Mouse (Mus musculus) neural tube, embryonic 11.5 days (tissue): ENCODE measurements around the gene Shprh. TPM values are rescaled to one million over a fixed set of nuclear protein-coding genes. Genes with fewer than 3 reads are reported as not detected.
"Not testable (repeated sequence)": the region's sequence is repeated elsewhere in the genome, so short reads cannot be mapped to it uniquely, and the experiment has no call there.

Experiments used
- ATAC-seq: fragments of 200-750 bp; cut with Nextera tagmentation; 2 replicates; pipeline ENCODE4 v1.8.0; 2017; ENCODE audit warnings: moderate number of reproducible peaks, mild to moderate bottlenecking, moderate TSS enrichment, moderate library complexity; ENCODE audit not compliant: insufficient read depth, low FRiP score, low TSS enrichment
- DNase-seq: peaks from one replicate; pipeline ENCODE4 v3.0.0-alpha.2; 2015; ENCODE audit warnings: low spot score
- H3K27ac ChIP-seq: fragments of 300-500 bp; sonication (generic); 2 replicates; pipeline ENCODE4 v1.5.1; 2014; ENCODE audit warnings: low read depth, mild to moderate bottlenecking, low read length
- H3K27me3 ChIP-seq: fragments of 300-500 bp; sonication (generic); 2 replicates; pipeline ENCODE4 v1.6.1; 2014; ENCODE audit warnings: mild to moderate bottlenecking, low read length, mixed read lengths; ENCODE audit not compliant: control insufficient read depth, insufficient read depth
- H3K36me3 ChIP-seq: fragments of 300-500 bp; sonication (generic); 2 replicates; pipeline ENCODE4 v1.6.1; 2014; ENCODE audit warnings: mild to moderate bottlenecking, low read length, moderate library complexity, mixed read lengths; ENCODE audit not compliant: control insufficient read depth, insufficient read depth
- H3K4me1 ChIP-seq: fragments of 300-500 bp; sonication (generic); 2 replicates; pipeline ENCODE4 v1.6.1; 2014; ENCODE audit warnings: low read length, mixed read lengths; ENCODE audit not compliant: control insufficient read depth, insufficient read depth
- H3K4me2 ChIP-seq: fragments of 300-500 bp; sonication (generic); 2 replicates; pipeline ENCODE4 v1.6.1; 2014; ENCODE audit warnings: low read depth, mild to moderate bottlenecking, moderate library complexity
- H3K4me3 ChIP-seq: fragments of 300-500 bp; sonication (generic); 2 replicates; pipeline ENCODE4 v1.5.1; 2014; ENCODE audit warnings: low read depth, low read length
- H3K9ac ChIP-seq: fragments of 300-500 bp; sonication (generic); 2 replicates; pipeline ENCODE4 v1.6.1; 2014; ENCODE audit warnings: mild to moderate bottlenecking, low read length
- H3K9me3 ChIP-seq: fragments of 300-500 bp; sonication (generic); 2 replicates; pipeline ENCODE4 v1.6.1; 2016; ENCODE audit warnings: low read length; ENCODE audit not compliant: control insufficient read depth
- WGBS: fragments of 180-500 bp; shearing (Covaris S2); extraction: QIAGEN DNeasy Blood & Tissue Kit; methylation state at CpG from one replicate; pipeline ENCODE4 v1.1.7; 2014; 5-methylcytosine and 5-hydroxymethylcytosine counted together
- polyA plus RNA-seq: library from polyadenylated mRNA; unstranded; fragments of >200 nt; fragmentation: Nextera tagmentation; extraction: Ambion mirVana; gene quantifications from 2 replicates; pipeline ENCODE4 v1.2.1, GENCODE M21; 2014

The Shprh gene
- polyA plus RNA-seq, 1 experiment from 2014 or later: 25.6 TPM

DNA sequence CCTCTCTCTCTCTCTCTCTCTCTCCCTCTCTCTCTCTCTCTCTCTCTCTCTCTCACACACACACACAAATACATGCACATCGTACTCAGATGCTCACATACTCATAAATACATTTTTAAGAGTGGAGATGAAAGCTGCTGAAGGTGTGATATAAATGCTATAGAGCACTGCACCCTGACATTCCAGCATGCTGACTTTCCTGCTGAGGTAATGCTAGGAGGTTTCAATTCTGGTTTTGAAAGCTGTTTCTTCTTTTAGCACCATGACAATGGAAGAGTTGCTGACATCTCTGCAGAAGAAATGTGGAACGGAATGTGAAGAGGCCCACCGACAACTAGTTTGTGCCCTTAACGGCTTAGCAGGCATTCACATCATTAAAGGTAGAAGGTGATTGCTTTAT, 22.4 kb downstream of the Shprh start:
- Histone ChIP-seq H3K9ac (no peak overlapping the region), H3K9me3 (no peaks in the 10 kb centered on the region), H3K4me2 (no peak overlapping the region), H3K4me1 (no peaks in the 10 kb centered on the region), H3K27me3 (no peaks in the 10 kb centered on the region), H3K4me3 (no peak overlapping the region), H3K36me3 (peaks cover 9% of the 10 kb centered on the region), H3K27ac (no peak overlapping the region)
- DNase-seq: no peak
- ATAC-seq: no peak
- WGBS: 92% methylated on average over 4 of the region's 4 CpGs

DNA sequence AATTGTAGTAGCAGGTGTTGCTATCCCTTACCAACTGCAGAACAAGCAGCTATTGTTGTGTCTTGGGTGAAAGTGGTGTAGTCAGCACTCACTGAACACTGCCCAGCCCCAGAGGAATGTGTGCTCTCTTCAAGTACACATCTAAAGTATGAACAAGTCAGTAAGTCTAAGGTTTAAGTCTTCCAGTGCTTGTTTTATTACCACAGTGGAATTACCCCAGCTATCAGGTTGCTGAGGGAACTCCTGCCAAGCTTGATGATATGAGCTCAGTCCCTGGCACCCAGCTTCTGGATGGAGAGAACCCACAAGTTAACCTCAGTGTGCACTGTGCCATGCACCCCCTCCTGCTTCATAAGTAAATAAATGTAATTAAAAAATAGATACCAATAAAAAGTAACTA, 23.3 kb downstream of the Shprh start:
- Histone ChIP-seq H3K27ac (no peak overlapping the region), H3K36me3 (peaks cover 9% of the 10 kb centered on the region), H3K4me3 (no peak overlapping the region), H3K9ac (no peak overlapping the region), H3K4me1 (no peaks in the 10 kb centered on the region), H3K4me2 (no peak overlapping the region), H3K9me3 (no peaks in the 10 kb centered on the region), H3K27me3 (no peaks in the 10 kb centered on the region)
- no peak for ATAC-seq
- DNase-seq: no peak

DNA sequence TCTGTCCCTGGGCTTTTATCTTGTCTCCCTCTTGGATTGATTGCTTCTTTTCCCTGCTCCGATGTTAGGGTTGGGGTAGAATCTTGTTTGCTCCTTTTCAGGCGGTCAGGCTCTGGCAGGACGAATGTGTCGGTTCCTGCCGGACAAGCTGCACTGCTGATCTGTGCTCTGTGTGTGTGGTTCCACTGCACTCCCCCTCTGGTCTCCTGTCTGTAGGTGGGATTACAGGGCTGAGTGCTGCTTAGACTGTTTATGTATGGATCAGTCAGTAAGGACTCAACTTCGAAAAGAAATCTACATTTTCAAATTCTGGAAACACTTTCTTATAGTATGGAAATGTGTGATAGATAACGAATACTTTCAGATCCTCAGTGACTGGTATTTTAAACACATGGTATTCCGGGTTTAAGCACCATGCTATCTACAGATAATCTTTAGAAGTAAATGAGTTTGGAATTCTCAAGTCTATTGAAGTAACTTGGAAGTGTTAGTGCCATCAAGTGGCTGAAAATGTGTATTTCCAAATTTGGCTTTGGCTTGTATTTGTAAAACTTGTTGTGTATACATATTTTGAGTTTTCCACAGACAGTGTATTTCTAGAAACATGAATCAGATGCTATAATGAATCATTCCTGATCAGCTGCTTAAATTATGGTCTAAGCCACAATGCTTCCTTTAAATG, 26.7 kb downstream of the Shprh start:
- peaks cover 5% of the 10 kb centered on the region for H3K36me3 ChIP-seq
- 89% methylated on average over 8 of the region's 8 CpGs for WGBS
- no peak for ATAC-seq

DNA sequence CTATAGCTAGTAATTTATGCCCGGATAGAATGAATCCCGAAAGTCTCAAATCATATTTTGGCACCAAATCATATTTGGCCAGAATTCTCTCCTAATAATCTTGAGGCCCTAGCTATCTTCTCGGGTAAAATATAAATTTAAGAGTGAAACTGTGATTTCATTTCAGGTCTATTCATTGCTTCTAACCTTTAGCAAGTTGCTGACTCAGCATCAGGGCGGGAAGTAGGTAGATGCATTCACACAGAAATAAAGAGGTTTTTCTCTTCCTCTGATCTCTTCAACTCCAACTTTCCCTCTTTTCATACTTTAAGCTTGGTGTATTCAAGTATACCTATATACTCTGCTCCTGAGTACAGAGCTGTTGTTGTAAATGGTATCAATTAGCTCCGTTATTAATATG, 30.9 kb downstream of the Shprh start:
- Histone ChIP-seq H3K4me2 (no peak overlapping the region), H3K27ac (no peak overlapping the region), H3K27me3 (no peaks in the 10 kb centered on the region), H3K4me1 (no peaks in the 10 kb centered on the region), H3K36me3 (peaks cover 2% of the 10 kb centered on the region; the same call in 1 of the 2 replicates), H3K9me3 (no peaks in the 10 kb centered on the region), H3K4me3 (no peak overlapping the region), H3K9ac (no peak overlapping the region)
- 92% methylated on average over 5 of the region's 5 CpGs for WGBS
- ATAC-seq: no peak
- DNase-seq: no peak

More for the DNA sequence above, 26.7 kb downstream of the Shprh start:
- Histone ChIP-seq H3K9ac (no peak overlapping the region), H3K27ac (no peak overlapping the region), H3K4me3 (no peak overlapping the region), H3K4me1 (no peaks in the 10 kb centered on the region), H3K4me2 (no peak overlapping the region), H3K9me3 (no peaks in the 10 kb centered on the region), H3K27me3 (no peaks in the 10 kb centered on the region)
- DNase-seq: no peak

DNA sequence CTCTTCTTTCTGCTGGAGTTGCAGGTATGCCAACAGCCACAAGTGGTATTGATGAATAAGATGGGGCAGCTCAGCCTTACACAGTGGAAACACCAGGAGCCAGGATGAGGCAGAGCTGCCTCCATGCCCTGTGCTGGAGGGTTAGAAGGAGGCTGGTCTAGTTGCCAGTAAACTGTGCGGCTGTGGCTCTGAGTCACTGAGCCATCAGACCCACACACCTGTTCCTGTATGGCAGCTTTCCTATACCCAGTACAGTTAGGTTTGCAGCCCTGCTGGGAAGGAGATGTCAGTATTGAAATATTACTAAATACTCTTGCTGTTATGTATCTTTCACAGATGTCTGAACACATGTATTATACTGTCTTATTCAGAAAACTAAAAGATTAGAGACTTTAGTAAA, 48.1 kb downstream of the Shprh start:
- DNase-seq (no peak), ATAC-seq (no peak)
- H3K4me1 ChIP-seq: no peaks in the 10 kb centered on the region
- no peaks in the 10 kb centered on the region for H3K9me3 ChIP-seq
- no peak overlapping the region for H3K9ac ChIP-seq
- no peak overlapping the region for H3K27ac ChIP-seq
- H3K27me3 ChIP-seq: no peaks in the 10 kb centered on the region
- WGBS: 93% methylated on average over 1 of the region's 1 CpGs
- H3K4me3 ChIP-seq: no peak overlapping the region
- H3K36me3 ChIP-seq: peaks cover 5% of the 10 kb centered on the region; the same call in 1 of the 2 replicates
- H3K4me2 ChIP-seq: no peak overlapping the region

DNA sequence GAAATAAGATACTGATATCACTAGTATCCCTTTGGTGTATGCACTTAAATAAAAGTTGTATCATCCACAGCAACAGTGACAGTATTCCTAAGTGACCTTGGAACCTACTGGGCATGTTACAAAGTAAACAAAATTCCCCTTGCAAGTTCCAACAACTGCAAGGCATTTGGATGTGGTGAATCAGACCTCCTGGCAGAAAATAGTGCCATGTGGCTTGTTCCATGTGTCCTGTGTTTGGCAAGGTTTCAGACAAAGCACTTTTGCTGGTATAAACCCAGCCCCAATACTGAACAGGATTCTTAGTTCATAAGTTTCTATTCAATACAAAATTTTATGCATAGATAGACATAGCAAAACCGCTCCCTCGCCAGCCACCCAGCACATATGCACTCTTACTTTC, 49.1 kb downstream of the Shprh start:
- WGBS: 91% methylated on average over 2 of the region's 2 CpGs
- Histone ChIP-seq H3K9ac (no peak overlapping the region), H3K36me3 (peaks cover 2% of the 10 kb centered on the region; the same call in 1 of the 2 replicates)

DNA sequence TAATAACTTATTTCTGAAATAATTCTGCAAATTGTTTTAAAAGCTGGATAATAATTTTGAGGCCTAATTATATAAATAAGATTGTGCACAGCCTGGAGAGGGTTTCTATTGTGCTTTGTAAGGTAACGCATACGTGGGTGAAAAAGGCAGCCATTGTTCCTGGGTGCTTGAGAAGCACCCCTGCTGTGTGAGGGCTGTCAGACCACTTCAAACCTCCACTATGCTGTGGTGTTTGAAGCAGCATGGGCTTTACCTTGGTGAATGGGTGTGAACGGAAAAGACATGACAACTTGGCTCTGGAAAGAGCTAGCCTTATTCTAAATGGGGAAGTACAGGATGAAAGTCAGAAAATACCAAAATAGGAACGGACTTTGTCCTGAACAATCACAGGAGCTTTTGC, 50.8 kb downstream of the Shprh start:
- H3K9me3 ChIP-seq: no peaks in the 10 kb centered on the region
- WGBS: 69% methylated on average over 4 of the region's 4 CpGs
- no peak overlapping the region for H3K4me2 ChIP-seq
- H3K4me3 ChIP-seq: no peak overlapping the region
- no peaks in the 10 kb centered on the region for H3K27me3 ChIP-seq
- H3K9ac ChIP-seq: no peak overlapping the region
- no peak overlapping the region for H3K27ac ChIP-seq
- peaks cover 2% of the 10 kb centered on the region; the same call in 1 of the 2 replicates for H3K36me3 ChIP-seq
- H3K4me1 ChIP-seq: no peaks in the 10 kb centered on the region
- no peak for ATAC-seq
- DNase-seq: no peak

More for the DNA sequence above, 49.1 kb downstream of the Shprh start:
- Histone ChIP-seq H3K9me3 (no peaks in the 10 kb centered on the region), H3K27me3 (no peaks in the 10 kb centered on the region), H3K4me2 (no peak overlapping the region), H3K4me3 (no peak overlapping the region), H3K27ac (no peak overlapping the region), H3K4me1 (no peaks in the 10 kb centered on the region)
- ATAC-seq (no peak), DNase-seq (no peak)

DNA sequence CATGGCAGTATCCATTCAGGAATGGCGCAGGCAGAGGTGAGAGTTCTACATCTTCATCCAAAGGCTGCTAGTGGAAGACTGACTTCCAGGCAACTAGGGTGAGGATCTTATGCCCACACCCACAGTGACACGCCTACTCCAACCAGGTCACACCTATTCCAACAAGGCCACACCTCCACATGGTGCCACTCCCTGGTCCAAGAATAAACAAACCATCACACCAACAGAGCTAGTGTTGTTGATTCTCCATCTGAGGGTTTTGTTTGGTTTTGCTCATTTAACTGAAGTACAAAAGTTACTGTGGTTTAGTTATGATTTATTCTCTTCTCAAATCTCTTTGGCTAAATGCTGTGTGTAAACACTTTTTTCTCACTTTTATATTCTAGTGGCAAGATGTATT, 56.7 kb downstream of the Shprh start:
- H3K4me3 ChIP-seq, H3K36me3 ChIP-seq, H3K9ac ChIP-seq, H3K9me3 ChIP-seq, H3K27me3 ChIP-seq, ATAC-seq, H3K4me2 ChIP-seq, H3K4me1 ChIP-seq, H3K27ac ChIP-seq, DNase-seq: not testable (repeated sequence)
- 87% methylated on average over 2 of the region's 2 CpGs for WGBS

DNA sequence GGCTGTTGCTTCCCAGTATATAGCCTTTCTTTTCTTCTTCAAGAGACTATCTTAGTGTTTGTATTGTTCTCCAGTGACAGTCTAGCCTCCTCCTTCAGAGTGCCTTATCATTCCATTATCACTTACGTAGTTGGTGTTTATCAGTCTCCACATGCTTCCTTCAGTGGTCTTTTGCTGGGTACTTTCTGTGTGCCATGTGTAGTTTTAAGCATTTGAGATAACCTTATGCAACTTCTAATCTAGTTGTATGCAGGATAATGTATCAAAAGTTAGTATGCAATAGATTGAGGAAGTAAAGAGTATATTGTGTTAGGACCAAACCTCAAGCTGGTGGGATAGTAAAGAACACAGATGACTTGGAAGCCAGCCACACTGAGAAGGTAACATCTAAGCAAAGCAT, 59.4 kb downstream of the Shprh start:
- WGBS: 93% methylated on average over 1 of the region's 1 CpGs
- Histone ChIP-seq H3K4me3 (no peak overlapping the region), H3K9me3 (no peaks in the 10 kb centered on the region), H3K36me3 (peaks cover 4% of the 10 kb centered on the region), H3K4me1 (no peaks in the 10 kb centered on the region), H3K4me2 (no peak overlapping the region), H3K27me3 (no peaks in the 10 kb centered on the region), H3K27ac (no peak overlapping the region), H3K9ac (no peak overlapping the region)
- ATAC-seq (no peak), DNase-seq (no peak)
